Mouse (Mus musculus) liver, embryonic 14.5 days (tissue): ENCODE data around the gene Ston2.

Experiments used
- CTCF ChIP-seq: IDR thresholded peaks from 2 replicates; pipeline ENCODE4 v1.5.1; 2016; ENCODE audit warnings: antibody characterized with exemption, low read depth, control low read depth
- EP300 ChIP-seq: IDR thresholded peaks from 2 replicates; pipeline ENCODE4 v1.6.1; 2016; ENCODE audit warnings: antibody characterized with exemption, low read depth

GRCm38 (mm10) chr12:91693566-91693965, 94.6 kb downstream of the Ston2 start:
- TF ChIP-seq EP300 (no peak), CTCF (no peak)
